Mouse (Mus musculus) C2C12 (cell line): ENCODE results near the gene Golga4.

Source experiments
- CEBPB ChIP-seq: IDR thresholded peaks from one replicate; pipeline ENCODE4 v1.6.1; 2011; ENCODE audit warnings: low read depth, mild to moderate bottlenecking, control low read depth, moderate library complexity
- CTCF ChIP-seq: IDR thresholded peaks from one replicate; pipeline ENCODE4 v1.5.1; 2011; ENCODE audit not compliant: control insufficient read depth, insufficient read depth, insufficient read length
- FOSL1 ChIP-seq: IDR thresholded peaks from one replicate; pipeline ENCODE4 v1.8.0; 2011; ENCODE audit warnings: mild to moderate bottlenecking, low read length; ENCODE audit not compliant: poor library complexity, insufficient read depth, severe bottlenecking
- MYOD1 ChIP-seq: IDR thresholded peaks from one replicate; pipeline ENCODE4 v1.6.1; 2011; ENCODE audit warnings: low read depth; ENCODE audit not compliant: control insufficient read depth, insufficient read length
- MYOG ChIP-seq: IDR thresholded peaks from one replicate; pipeline ENCODE4 v1.6.1; 2011; ENCODE audit not compliant: control insufficient read depth, insufficient read length; ENCODE audit errors: extremely low read depth
- USF1 ChIP-seq: IDR thresholded peaks from one replicate; pipeline ENCODE4 v1.6.1; 2011; ENCODE audit warnings: low read depth, mild to moderate bottlenecking, control low read depth, moderate library complexity

- TF ChIP-seq CTCF, result no peak
- TF ChIP-seq USF1, result no peak
- no peak for TF ChIP-seq CEBPB
- TF ChIP-seq FOSL1, result no peak
- no peak for TF ChIP-seq MYOG
- no peak for TF ChIP-seq MYOD1
These were observed 30.9 kb downstream of the Golga4 start for GRCm38 (mm10) chr9:118536946-118537345.
